Mouse (Mus musculus) heart, postnatal 0 days (tissue): ENCODE data around the gene Wdr70.

ENCODE experiments used
- CTCF ChIP-seq: IDR thresholded peaks from 2 replicates; pipeline ENCODE4 v1.5.1; 2016; ENCODE audit warnings: antibody characterized with exemption, control low read depth, low read depth
- EP300 ChIP-seq: IDR thresholded peaks from 2 replicates; pipeline ENCODE4 v1.6.1; 2016; ENCODE audit warnings: antibody characterized with exemption, low read depth

- TF ChIP-seq CTCF (no peak), EP300 (no peak)
These were observed 164.9 kb downstream of the Wdr70 start for GRCm38 (mm10) chr15:7934105-7934504.
